Mouse (Mus musculus) urinary bladder, adult 2 months (tissue): ENCODE data around the gene Tut7. TPM values are rescaled to one million over a fixed set of nuclear protein-coding genes. Genes with fewer than 3 reads are reported as not detected.

ENCODE experiments used
- polyA plus RNA-seq: library from polyadenylated mRNA; depleted of rRNA; stranded (reverse); fragments of >200 nt; gene quantifications from 2 replicates; pipeline ENCODE4 v1.2.3, GENCODE M21; 2012; rRNA removed

Gene Tut7
- polyA plus RNA-seq, 1 experiment: 41.6 TPM

Other genes starting within 250 kb of the Tut7 start
- gene Agtpbp1, start 237.9 kb downstream of the Tut7 start, polyA plus RNA-seq: 19.2 and 23.0 TPM in 2 replicates
- gene Naa35, start 237.9 kb downstream of the Tut7 start, polyA plus RNA-seq: 45.8 and 49.5 TPM in 2 replicates
- 8.8 and 10.1 TPM in 2 replicates for gene Golm1, start 147.3 kb downstream of the Tut7 start, polyA plus RNA-seq
- gene 4921517D22Rik, start 129.0 kb downstream of the Tut7 start, polyA plus RNA-seq: not detected in 2 replicates
- gene Spata31d1a, start 112.8 kb downstream of the Tut7 start, polyA plus RNA-seq: not detected in 2 replicates
- gene Spata31d1b, start 110.9 kb downstream of the Tut7 start, polyA plus RNA-seq: not detected in 2 replicates
- gene Spata31d1d, start 91.4 kb downstream of the Tut7 start, polyA plus RNA-seq: not detected in 2 replicates
- gene 1700014D04Rik, start 76.4 kb downstream of the Tut7 start, polyA plus RNA-seq: not detected in 2 replicates
- gene Isca1, start 53.3 kb downstream of the Tut7 start, polyA plus RNA-seq: 95.2 and 104 TPM in 2 replicates
- not detected in 2 replicates for gene Gm49354, start 40.9 kb downstream of the Tut7 start, polyA plus RNA-seq